20 mouse cellular contexts compared by ENCODE assay signal in the genomic region with DNA sequence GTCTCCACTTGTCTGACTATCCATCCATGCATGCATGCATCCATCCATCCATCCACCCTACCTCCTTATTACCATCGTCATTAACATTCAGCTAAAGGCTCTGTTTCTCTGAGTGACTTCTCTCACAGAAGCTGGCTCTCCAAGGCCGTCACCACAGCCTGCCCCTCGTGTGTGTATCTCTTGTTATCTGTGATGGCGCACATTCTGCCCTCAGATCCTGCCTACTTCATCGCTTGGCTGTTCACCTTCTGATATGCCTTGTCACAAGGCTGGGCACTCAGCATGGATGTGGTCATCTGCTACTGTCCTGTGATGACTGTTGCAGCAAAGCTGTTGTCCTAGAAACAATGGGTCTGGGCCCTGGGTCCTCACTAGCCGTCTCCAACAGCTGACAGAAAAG. TPM values are rescaled to one million over a fixed set of nuclear protein-coding genes. Genes with fewer than 3 reads are reported as not detected.
DNase-seq lines count a peak whose midpoint lies in the region; ATAC-seq lines count a peak whose summit lies in the region.
"Had no signal": no experiment of that assay in that cellular context is flagged by ENCODE, and none has a peak within 500 bp of the region (broad histone marks: within the 10 kb centered on the region; RNA-seq: fewer than 3 reads in every experiment).

No protein-coding gene starts in this region.

- DNase-seq in midbrain, embryonic 11.5 days (ENCODE audit: low spot score, missing footprints) = no peak
- DNase-seq in c-Kit-positive CD71-positive TER-119-negative erythroid progenitor cells, embryonic 14.5 days (ENCODE audit: low read depth) = peak; percentile 74
- peak; percentile 82 for DNase-seq in liver
- DNase-seq in gastrocnemius, adult 18-20 months (ENCODE audit: low spot score) = no peak
- DNase-seq in layer of hippocampus, adult 9-10 months (ENCODE audit: low spot score) = no peak
- DNase-seq: adrenal gland, postnatal 10 days; gastrocnemius, postnatal 10 days; heart, postnatal 4 days; kidney, adult 9 months; layer of hippocampus, postnatal 36 days had no signal

- no peak overlapping the region for H3K4me2 ChIP-seq in midbrain, embryonic 13.5 days (replicated peaks)
- no peak overlapping the region for H3K4me2 ChIP-seq in midbrain, embryonic 11.5 days
- H3K4me2 ChIP-seq: heart, embryonic 11.5 days; lung, embryonic 15.5 days had no signal

- no peak overlapping the region for H3K27ac ChIP-seq in midbrain, embryonic 13.5 days
- no peak overlapping the region for H3K27ac ChIP-seq in midbrain, embryonic 11.5 days (ENCODE audit: low read depth, low read length)
- H3K27ac ChIP-seq: lung, embryonic 15.5 days had no signal

- H3K27me3 ChIP-seq in midbrain, embryonic 13.5 days = no peaks in the 10 kb centered on the region
- no peaks in the 10 kb centered on the region for H3K27me3 ChIP-seq in midbrain, embryonic 11.5 days (ENCODE audit: control insufficient read depth, insufficient read depth, low read length)
- peaks cover 5% of the 10 kb centered on the region for H3K27me3 ChIP-seq in megakaryocyte, embryonic 14.5 days (replicated peaks)
- H3K27me3 ChIP-seq: lung, embryonic 15.5 days had no signal

- H3K9me3 ChIP-seq in midbrain, embryonic 13.5 days = no peaks in the 10 kb centered on the region
- H3K9me3 ChIP-seq in midbrain, embryonic 11.5 days (ENCODE audit: control insufficient read depth, low read length) = no peaks in the 10 kb centered on the region
- H3K9me3 ChIP-seq in megakaryocyte, embryonic 14.5 days = no peaks in the 10 kb centered on the region
- H3K9me3 ChIP-seq: lung, embryonic 15.5 days; midbrain, embryonic 10.5 days had no signal

- WGBS in midbrain, embryonic 13.5 days = 69% methylated on average over 6 of the region's 6 CpGs
- WGBS in midbrain, embryonic 11.5 days = 81% methylated on average over 6 of the region's 6 CpGs

- ATAC-seq in midbrain, embryonic 13.5 days = no peak
- no peak for ATAC-seq in midbrain, embryonic 11.5 days (ENCODE audit: low FRiP score)
- ATAC-seq: forebrain, embryonic 14.5 days had no signal

- 0 out of 2 replicates have a peak overlapping the region, but pooled peaks have one; percentile 8 for H3K9ac ChIP-seq in midbrain, embryonic 13.5 days (replicated peaks)
- no peak overlapping the region for H3K9ac ChIP-seq in midbrain, embryonic 11.5 days (ENCODE audit: low read length)
- H3K9ac ChIP-seq: lung, embryonic 15.5 days had no signal

- no peak overlapping the region for H3K4me3 ChIP-seq in midbrain, embryonic 13.5 days (replicated peaks)
- no peak overlapping the region for H3K4me3 ChIP-seq in midbrain, embryonic 11.5 days (ENCODE audit: low read depth, low read length)
- peak overlapping the region; percentile 65 for H3K4me3 ChIP-seq in megakaryocyte, embryonic 14.5 days (replicated peaks)
- H3K4me3 ChIP-seq: lung, embryonic 15.5 days; midbrain, embryonic 10.5 days had no signal

- H3K4me1 ChIP-seq in midbrain, embryonic 13.5 days (replicated peaks) = peaks cover 7% of the 10 kb centered on the region
- peaks cover 8% of the 10 kb centered on the region for H3K4me1 ChIP-seq in midbrain, embryonic 11.5 days (ENCODE audit: control insufficient read depth, insufficient read depth, low read length)
- peaks cover 67% of the 10 kb centered on the region for H3K4me1 ChIP-seq in megakaryocyte, embryonic 14.5 days
- H3K4me1 ChIP-seq: lung, embryonic 15.5 days had no signal

- peaks cover 43% of the 10 kb centered on the region for H3K36me3 ChIP-seq in midbrain, embryonic 13.5 days
- H3K36me3 ChIP-seq in midbrain, embryonic 11.5 days (ENCODE audit: control insufficient read depth, insufficient read depth, low read length) = peaks cover 4% of the 10 kb centered on the region
- peaks cover 53% of the 10 kb centered on the region for H3K36me3 ChIP-seq in megakaryocyte, embryonic 14.5 days (replicated peaks; ENCODE audit: low read length)

RNA-seq across cellular contexts. Expression of gene Ly6g5c, which starts 3.3 kb away (rescaled TPM):
- polyA plus RNA-seq in midbrain, embryonic 13.5 days (2015; fragmentation: Nextera tagmentation; extraction: Ambion mirVana) = not detected in 2 replicates
- not detected in 2 replicates for polyA plus RNA-seq in midbrain, embryonic 11.5 days (2014; fragmentation: Nextera tagmentation; extraction: Ambion mirVana)
- polyA plus RNA-seq in megakaryocyte, embryonic 14.5 days (2012; ENCODE audit: insufficient read depth, low replicate concordance) = not detected in 2 replicates
- total RNA-seq in gastrocnemius, adult 18-20 months (2021) = not detected
- total RNA-seq: adrenal gland, postnatal 10 days; gastrocnemius, postnatal 10 days; heart, postnatal 4 days; layer of hippocampus, postnatal 36 days; left cerebral cortex, postnatal 36 days had no signal
- polyA plus RNA-seq: embryonic facial prominence, embryonic 14.5 days; forebrain, embryonic 14.5 days; heart, embryonic 11.5 days; large intestine, adult 2 months; lung, embryonic 15.5 days; midbrain, embryonic 10.5 days; thymus, postnatal 0 days had no signal

RNA-seq across cellular contexts. Expression of gene Ly6g5b, which starts 10.5 kb away (rescaled TPM):
- polyA plus RNA-seq in midbrain, embryonic 13.5 days (2015; fragmentation: Nextera tagmentation; extraction: Ambion mirVana) = 1.4 and 1.7 TPM in 2 replicates
- 0.86 and 1.2 TPM in 2 replicates for polyA plus RNA-seq in midbrain, embryonic 11.5 days (2014; fragmentation: Nextera tagmentation; extraction: Ambion mirVana)
- polyA plus RNA-seq in megakaryocyte, embryonic 14.5 days (2012; ENCODE audit: insufficient read depth, low replicate concordance) = 0.23 TPM in 1 of 2 replicates, not detected in the other
- not detected for total RNA-seq in gastrocnemius, adult 18-20 months (2021)

RNA-seq across cellular contexts. Expression of gene Abhd16a, which starts 15.7 kb away (rescaled TPM):
- polyA plus RNA-seq in midbrain, embryonic 13.5 days (2015; fragmentation: Nextera tagmentation; extraction: Ambion mirVana) = 85.1 and 86.5 TPM in 2 replicates
- polyA plus RNA-seq in midbrain, embryonic 11.5 days (2014; fragmentation: Nextera tagmentation; extraction: Ambion mirVana) = 40.5 and 45.2 TPM in 2 replicates
- 211 and 290 TPM in 2 replicates for polyA plus RNA-seq in megakaryocyte, embryonic 14.5 days (2012; ENCODE audit: insufficient read depth, low replicate concordance)
- total RNA-seq in gastrocnemius, adult 18-20 months (2021) = 10 to 100 TPM; 85.3 to 87.7 TPM

RNA-seq across cellular contexts. Expression of gene Gpank1, which starts 16.5 kb away (rescaled TPM):
- 27.1 and 30.4 TPM in 2 replicates for polyA plus RNA-seq in midbrain, embryonic 13.5 days (2015; fragmentation: Nextera tagmentation; extraction: Ambion mirVana)
- polyA plus RNA-seq in midbrain, embryonic 11.5 days (2014; fragmentation: Nextera tagmentation; extraction: Ambion mirVana) = 24.4 and 26.3 TPM in 2 replicates
- 46.5 and 57.4 TPM in 2 replicates for polyA plus RNA-seq in megakaryocyte, embryonic 14.5 days (2012; ENCODE audit: insufficient read depth, low replicate concordance)
- 1 to 10 TPM; 8.7 to 9.0 TPM for total RNA-seq in gastrocnemius, adult 18-20 months (2021)

RNA-seq across cellular contexts. Expression of gene Csnk2b, which starts 17.1 kb away (rescaled TPM):
- polyA plus RNA-seq in midbrain, embryonic 13.5 days (2015; fragmentation: Nextera tagmentation; extraction: Ambion mirVana) = 293 and 316 TPM in 2 replicates
- polyA plus RNA-seq in midbrain, embryonic 11.5 days (2014; fragmentation: Nextera tagmentation; extraction: Ambion mirVana) = 293 and 299 TPM in 2 replicates
- polyA plus RNA-seq in megakaryocyte, embryonic 14.5 days (2012; ENCODE audit: insufficient read depth, low replicate concordance) = 75.6 and 82.2 TPM in 2 replicates
- 100 to 1,000 TPM; 176 to 183 TPM for total RNA-seq in gastrocnemius, adult 18-20 months (2021)

Comparison
In these comparisons a context has a peak if more than half of its experiments do, and no peak if none do; other contexts are left out.
1. DNase-seq: peak in c-Kit-positive CD71-positive TER-119-negative erythroid progenitor cells, embryonic 14.5 days (single experiment) and liver (single experiment); none in midbrain, embryonic 11.5 days (single experiment), gastrocnemius, adult 18-20 months (single experiment) and layer of hippocampus, adult 9-10 months (single experiment).